Mouse (Mus musculus) heart, adult 2 months (tissue): Measurements from ENCODE around the gene Nrbp1. TPM values are rescaled to one million over a fixed set of nuclear protein-coding genes. Genes with fewer than 3 reads are reported as not detected.
A peak's percentile ranks its signal among the peaks of the same experiment; 100 is the strongest.

Experiments
- DNase-seq, 2 experiments: peaks; one replicate each; pipeline ENCODE4 v3.0.0; 2021
- H3K27ac ChIP-seq: fragments of 200-600 bp; 2 replicates; pipeline ENCODE4 v1.8.1; 2022
- H3K27me3 ChIP-seq: fragments of 200-500 bp; 2 replicates; pipeline ENCODE4 v1.6.1; 2012; ENCODE audit warnings: mild to moderate bottlenecking, low read length, inconsistent platforms, mixed read lengths; ENCODE audit not compliant: control insufficient read depth, insufficient read depth
- H3K36me3 ChIP-seq: fragments of 200-500 bp; 2 replicates; pipeline ENCODE4 v1.6.1; 2012; ENCODE audit warnings: low read length, inconsistent platforms; ENCODE audit not compliant: control insufficient read depth, insufficient read depth
- H3K4me1 ChIP-seq: fragments of 200-500 bp; 2 replicates; pipeline ENCODE4 v1.6.1; 2011; ENCODE audit warnings: low read length; ENCODE audit not compliant: control insufficient read depth, insufficient read depth
- H3K4me3 ChIP-seq: fragments of 200-600 bp; 2 replicates; pipeline ENCODE4 v1.8.1; 2022
- H3K79me2 ChIP-seq: fragments of 200-500 bp; replicated peaks from 2 replicates; pipeline ENCODE4 v1.6.1; 2012; ENCODE audit warnings: mild to moderate bottlenecking, inconsistent platforms, low read length, moderate library complexity, mixed read lengths; ENCODE audit not compliant: control insufficient read depth, insufficient read depth
- H3K9ac ChIP-seq: fragments of 200-500 bp; 2 replicates; pipeline ENCODE4 v1.6.1; 2012; ENCODE audit warnings: low read depth, mild to moderate bottlenecking, control low read depth, inconsistent platforms, low read length, mixed read lengths
- CTCF ChIP-seq: fragments of 200-600 bp; IDR thresholded peaks from 2 replicates; pipeline ENCODE4 v1.8.1; 2022; ENCODE audit warnings: antibody characterized with exemption, mild to moderate bottlenecking, moderate library complexity
- EP300 ChIP-seq: fragments of 200-500 bp; IDR thresholded peaks from 2 replicates; pipeline ENCODE4 v1.6.1; 2011; ENCODE audit warnings: low read depth, low read length, control low read depth; ENCODE audit not compliant: insufficient read depth
- POLR2A ChIP-seq: fragments of 200-500 bp; IDR thresholded peaks from 2 replicates; pipeline ENCODE4 v1.6.1; 2011; ENCODE audit warnings: mild to moderate bottlenecking, low read depth, low read length, control low read depth; ENCODE audit not compliant: insufficient read depth
- WGBS: fragments of 180-500 bp; shearing (Covaris S2); methylation state at CpG from one replicate; pipeline ENCODE4 v1.1.7; 2018; 5-methylcytosine and 5-hydroxymethylcytosine counted together
- intact Hi-C: fragments of 180-260 bp; cut with DNase I; formaldehyde crosslinking; loops from one replicate; pipeline ENCODE4 v1.15.1; 2025
- polyA plus RNA-seq: library from polyadenylated mRNA; depleted of rRNA; stranded (reverse); fragments of >200 nt; gene quantifications from 2 replicates; pipeline ENCODE4 v1.2.3, GENCODE M21; 2012
- total RNA-seq, 2 experiments: library from RNA; stranded (reverse); gene quantifications; 2 replicates each; pipeline ENCODE4 v1.2.3; 2021

Gene Nrbp1
- total and polyA plus RNA-seq, 3 experiments, result 75.9 to 151 (median 80.3) TPM

GRCm38 (mm10) chr5:31198616-31199320, 41.9 kb upstream of the Nrbp1 start:
- WGBS, result 75% methylated on average over 5 of the region's 5 CpGs
- Histone ChIP-seq H3K9ac (no peak overlapping the region), H3K27ac (no peak overlapping the region), H3K36me3 (peaks cover 6% of the 10 kb centered on the region), H3K79me2 (no peaks in the 10 kb centered on the region; the same call in 1 of the 2 replicates), H3K4me3 (no peak overlapping the region), H3K27me3 (no peaks in the 10 kb centered on the region), H3K4me1 (peaks cover 1% of the 10 kb centered on the region; the same call in 1 of the 2 replicates)
- TF ChIP-seq EP300 (no peak), CTCF (no peak), POLR2A (no peak)
- no peak for DNase-seq
- intact Hi-C loops, result no loop called here

- Histone ChIP-seq H3K27me3 (no peaks in the 10 kb centered on the region), H3K4me3 (no peak overlapping the region), H3K27ac (no peak overlapping the region), H3K36me3 (no peaks in the 10 kb centered on the region; the same call in 1 of the 2 replicates), H3K9ac (no peak overlapping the region), H3K79me2 (no peaks in the 10 kb centered on the region; the same call in 1 of the 2 replicates), H3K4me1 (peaks cover 1% of the 10 kb centered on the region; the same call in 1 of the 2 replicates)
- intact Hi-C loops, result no loop called here
- 88% methylated on average over 19 of the region's 19 CpGs for WGBS
- no peak for TF ChIP-seq EP300
- no peak for TF ChIP-seq POLR2A
- no peak for TF ChIP-seq CTCF
- DNase-seq, result no peak
Measured at GRCm38 (mm10) chr5:31199321-31199892, 41.3 kb upstream of the Nrbp1 start.

- peak; percentile 28; the same call in 1 of the 2 replicates for TF ChIP-seq POLR2A
- no peak for TF ChIP-seq CTCF
- TF ChIP-seq EP300, result 0 out of 2 replicates have a peak, but pooled peaks have one; percentile 19
- no peak overlapping the region for H3K4me3 ChIP-seq
- no peak for DNase-seq
Measured at GRCm38 (mm10) chr5:31199893-31200292, 40.8 kb upstream of the Nrbp1 start.

GRCm38 (mm10) chr5:31200327-31200768, 40.3 kb upstream of the Nrbp1 start:
- no peak overlapping the region for H3K27ac ChIP-seq
- H3K9ac ChIP-seq, result no peak overlapping the region
- H3K4me3 ChIP-seq, result no peak overlapping the region
- H3K27me3 ChIP-seq, result no peaks in the 10 kb centered on the region
- TF ChIP-seq CTCF (no peak), POLR2A (peak; percentile 8; the same call in 1 of the 2 replicates), EP300 (no peak)
- 88% methylated on average over 27 of the region's 27 CpGs for WGBS
- intact Hi-C loops, result loop anchor here (10.0 kb wide), 1 partner anchor 254 kb away; the partner anchor contains the start of gene Zfp512
- peaks cover 1% of the 10 kb centered on the region; the same call in 1 of the 2 replicates for H3K4me1 ChIP-seq
- H3K36me3 ChIP-seq, result no peaks in the 10 kb centered on the region
- H3K79me2 ChIP-seq, result no peaks in the 10 kb centered on the region; the same call in 1 of the 2 replicates
- DNase-seq, result peak in 1 of 2 experiments; percentile 32

More at GRCm38 (mm10) chr5:31199893-31200292, 40.8 kb upstream of the Nrbp1 start:
- H3K9ac ChIP-seq, result no peak overlapping the region
- no peaks in the 10 kb centered on the region; the same call in 1 of the 2 replicates for H3K36me3 ChIP-seq
- H3K27ac ChIP-seq, result no peak overlapping the region
- 68% methylated on average over 9 of the region's 9 CpGs for WGBS
- peaks cover 1% of the 10 kb centered on the region; the same call in 1 of the 2 replicates for H3K4me1 ChIP-seq
- no peaks in the 10 kb centered on the region; the same call in 1 of the 2 replicates for H3K79me2 ChIP-seq
- H3K27me3 ChIP-seq, result no peaks in the 10 kb centered on the region
- intact Hi-C loops, result loop anchor here (10.0 kb wide), 1 partner anchor 255 kb away; the partner anchor contains the start of gene Zfp512

- 9% methylated on average over 13 of the region's 13 CpGs for WGBS
- H3K36me3 ChIP-seq, result no peaks in the 10 kb centered on the region
Measured at GRCm38 (mm10) chr5:31201042-31201741, 39.5 kb upstream of the Nrbp1 start.

More at GRCm38 (mm10) chr5:31201042-31201741, 39.5 kb upstream of the Nrbp1 start:
- intact Hi-C loops, result loop anchor here (10.0 kb wide), 1 partner anchor 254 kb away; the partner anchor contains the start of gene Zfp512
- H3K27me3 ChIP-seq, result no peaks in the 10 kb centered on the region
- no peak for DNase-seq
- no peak for TF ChIP-seq POLR2A
- no peaks in the 10 kb centered on the region; the same call in 1 of the 2 replicates for H3K79me2 ChIP-seq
- H3K4me1 ChIP-seq, result peaks cover 1% of the 10 kb centered on the region; the same call in 1 of the 2 replicates
- H3K9ac ChIP-seq, result peak overlapping the region; percentile 73
- peak overlapping the region; percentile 87 for H3K27ac ChIP-seq
- H3K4me3 ChIP-seq, result peak overlapping the region; percentile 79
